Mouse (Mus musculus) naive thymus-derived CD4-positive, alpha-beta T cell, adult 2 months (primary cell): ENCODE measurements around the gene Dlat.
"Not testable (repeated sequence)": the region's sequence is repeated elsewhere in the genome, so short reads cannot be mapped to it uniquely, and the experiment has no call there.

Experiments
- DNase-seq: peaks from one replicate; pipeline ENCODE4 v3.0.0-alpha.2; 2011; ENCODE audit warnings: low read depth

Gene Dlat

DNA sequence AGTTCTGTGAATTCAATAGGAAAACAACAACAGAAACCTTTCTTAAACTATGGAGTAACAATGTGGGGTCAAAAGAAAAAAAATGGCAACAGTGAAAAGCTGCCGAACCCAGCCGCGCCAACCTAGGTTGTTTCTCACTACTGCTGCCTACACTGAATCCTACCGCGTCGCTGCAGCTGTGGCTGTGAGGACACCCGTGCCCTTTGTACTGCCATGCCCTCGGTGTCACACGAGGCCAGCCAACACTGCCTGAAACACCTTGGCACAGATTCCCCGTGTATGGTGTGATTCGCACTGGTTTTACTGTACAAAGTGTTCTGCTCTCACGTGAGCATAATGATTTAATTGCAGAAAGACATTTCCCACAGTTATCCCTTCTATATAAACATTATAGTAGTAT is 851 bp upstream of the Dlat start:
- peak; percentile 37 for DNase-seq

DNA sequence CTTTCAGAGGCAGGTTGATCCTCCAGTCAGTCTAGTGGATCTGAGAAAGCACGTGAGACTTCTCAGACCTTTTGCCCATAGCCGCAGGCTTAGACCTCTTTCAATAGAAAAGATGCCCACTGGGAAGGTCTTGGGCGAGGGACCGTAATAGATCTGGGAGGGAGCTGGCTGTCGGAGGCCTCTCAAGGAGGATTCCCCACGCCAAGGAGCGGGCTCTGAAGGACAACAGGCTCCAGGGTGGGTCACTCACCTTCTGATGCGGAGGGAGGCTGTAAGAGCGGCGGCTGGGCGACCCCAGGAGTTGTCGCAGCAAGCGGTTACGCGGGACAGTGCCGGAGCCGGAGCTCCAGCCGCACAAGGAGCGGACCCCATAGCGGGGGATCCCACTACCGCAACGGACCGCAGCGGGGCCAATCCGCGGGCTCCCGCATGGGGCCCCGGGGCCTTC is 615 bp downstream of the Dlat start:
- no peak for DNase-seq

DNA sequence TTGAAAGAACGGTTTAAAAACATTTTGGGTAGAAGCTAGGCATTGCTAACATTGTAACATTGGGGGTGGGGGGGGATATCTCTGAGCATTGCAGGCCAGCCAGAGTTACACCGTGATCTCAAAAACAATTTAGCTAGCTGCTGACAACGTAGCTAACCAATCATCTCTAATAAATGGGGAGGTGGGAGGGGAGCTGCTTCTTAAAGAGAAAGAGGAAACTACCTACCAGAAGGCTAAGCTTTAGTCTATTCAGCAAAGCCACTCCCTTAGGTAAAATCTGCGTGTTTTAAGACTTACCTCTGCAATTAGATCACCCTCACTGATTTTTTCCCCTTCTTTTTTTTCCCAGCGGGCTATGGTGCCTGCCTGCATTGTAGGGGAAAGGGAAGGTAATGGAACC is 1.2 kb downstream of the Dlat start:
- peak; percentile 12 for DNase-seq

DNA sequence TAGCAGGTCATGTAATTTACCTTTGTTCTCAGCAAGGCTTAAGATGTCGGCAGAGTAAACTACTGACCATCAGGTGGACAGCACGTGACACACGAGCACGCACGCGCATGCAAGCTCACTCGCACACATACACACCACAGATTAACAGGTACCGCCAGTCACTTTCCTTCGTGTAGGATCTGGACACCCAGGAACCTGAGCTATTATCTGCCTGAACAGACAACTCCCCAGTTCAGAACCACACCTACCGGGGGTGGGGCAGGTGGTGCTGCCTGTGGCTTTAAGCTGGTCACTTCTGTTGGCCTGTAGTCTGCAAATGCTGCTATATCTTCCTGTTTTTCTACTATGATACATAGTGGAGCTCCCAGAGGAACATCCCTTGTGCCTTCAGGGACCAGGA is 9.1 kb downstream of the Dlat start:
- DNase-seq, result no peak

DNA sequence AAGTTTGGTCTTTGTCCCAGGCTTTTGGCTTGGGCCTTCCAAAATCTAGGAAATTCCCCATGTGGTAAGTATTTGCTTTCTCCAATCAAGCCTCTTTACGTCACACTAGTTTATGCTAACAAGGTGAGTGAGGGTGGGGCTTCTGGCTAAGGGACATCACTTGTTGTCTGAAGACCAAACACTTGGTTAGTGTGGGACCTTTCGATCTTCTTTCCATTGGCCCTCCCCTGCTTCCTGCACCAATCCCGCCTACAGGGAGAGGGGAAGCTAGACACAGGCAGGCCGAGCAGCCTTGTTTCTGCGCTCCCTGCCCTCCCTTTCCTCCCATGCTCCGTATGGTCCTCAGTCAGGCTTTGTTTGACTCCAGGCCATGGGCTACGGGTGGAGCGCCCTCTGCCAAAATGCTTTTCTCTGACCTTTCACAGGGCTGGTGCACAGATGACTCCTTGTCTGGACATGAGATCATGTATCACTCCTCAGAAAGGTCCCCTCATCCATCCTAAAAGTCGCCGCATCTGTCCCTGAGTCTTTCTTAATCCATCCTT is 12.7 kb downstream of the Dlat start:
- no peak for DNase-seq

DNA sequence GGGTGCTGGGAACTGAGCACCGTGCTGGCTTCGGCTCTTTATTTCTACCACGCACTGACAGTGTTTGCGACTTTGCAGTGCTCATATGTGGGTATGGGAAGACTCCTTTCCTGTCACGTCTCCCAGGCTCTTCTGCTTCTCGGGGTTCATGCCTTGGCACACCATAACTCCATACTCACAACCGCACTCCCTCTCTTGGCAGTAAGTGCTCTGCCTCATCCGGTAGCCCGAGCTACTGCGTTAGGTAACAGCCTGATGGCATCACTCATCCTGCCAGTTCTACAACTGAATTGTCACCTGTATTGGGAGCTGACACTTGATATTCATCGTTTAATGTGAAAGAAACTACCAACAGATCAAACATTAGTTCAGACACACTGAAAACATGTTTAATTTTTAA is 25.3 kb downstream of the Dlat start:
- no peak for DNase-seq

DNA sequence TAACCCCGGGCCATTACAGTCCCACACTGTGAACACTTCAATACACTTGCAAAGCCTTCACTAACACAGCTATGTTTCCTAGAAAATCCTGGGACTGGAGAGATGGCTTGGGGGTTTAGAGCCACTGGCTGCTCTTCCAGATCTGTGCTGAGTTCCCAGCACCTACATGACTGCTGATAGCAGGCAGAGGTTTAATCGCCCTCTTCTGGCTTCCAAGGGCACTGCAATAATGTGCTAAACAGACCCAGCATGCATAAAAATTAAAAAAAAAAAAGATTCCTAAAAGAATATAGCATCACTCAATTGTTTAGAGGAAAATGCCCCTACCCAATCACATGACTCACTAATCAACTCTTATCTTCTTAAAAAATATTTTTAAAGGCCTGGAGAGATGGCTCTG is 26.5 kb downstream of the Dlat start:
- peak; percentile 41 for DNase-seq

DNA sequence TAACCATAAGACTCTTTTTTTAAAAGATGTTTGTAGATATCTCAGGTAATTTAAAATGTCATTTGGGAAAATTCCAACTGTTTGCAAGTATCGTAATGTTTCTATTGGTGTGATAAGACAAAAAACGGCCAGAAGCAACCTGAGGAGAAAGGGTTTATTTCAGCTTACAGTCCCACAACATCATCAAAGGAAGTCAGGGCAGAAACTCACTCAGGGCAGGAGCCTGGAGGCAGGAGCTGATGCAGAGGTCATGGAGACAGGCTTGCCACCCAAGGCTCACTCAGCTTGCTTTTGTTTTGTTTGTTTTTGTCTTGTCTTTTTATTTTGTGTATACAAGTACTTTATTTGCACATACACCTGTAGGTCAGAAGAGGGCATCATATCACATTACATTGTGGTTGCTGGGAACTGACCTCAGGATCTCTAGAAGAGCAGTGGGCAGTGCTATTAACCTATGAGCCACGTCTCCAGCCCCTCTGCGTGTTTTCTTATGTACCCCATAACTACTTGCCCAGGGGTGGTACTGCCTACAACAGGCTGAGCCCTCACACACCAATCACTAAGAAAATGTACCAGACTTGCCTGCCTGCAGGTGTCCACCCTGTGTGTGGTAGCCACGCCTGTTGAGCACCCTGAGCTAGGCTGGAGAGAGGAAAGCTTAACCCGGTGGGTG is 27.4 kb downstream of the Dlat start:
- DNase-seq, result no peak

DNA sequence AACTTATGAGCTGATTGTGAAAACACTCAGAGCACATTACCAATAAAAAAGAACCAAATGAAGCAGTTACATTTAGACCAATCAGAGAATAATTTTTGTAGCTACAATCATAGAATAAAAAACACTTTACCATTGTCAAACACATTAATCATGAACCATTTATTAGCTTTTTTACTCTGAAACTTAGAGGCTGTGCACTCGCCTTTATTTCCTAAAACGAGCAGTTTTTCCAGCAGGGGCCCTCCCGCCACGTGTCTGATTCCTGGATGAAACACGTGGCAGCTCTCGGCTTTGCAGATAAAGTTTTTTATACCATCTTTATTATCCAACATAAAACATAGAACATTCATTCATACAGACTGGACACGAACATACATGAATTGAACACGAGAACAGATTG is 28.7 kb downstream of the Dlat start:
- DNase-seq, result not testable (repeated sequence)

DNA sequence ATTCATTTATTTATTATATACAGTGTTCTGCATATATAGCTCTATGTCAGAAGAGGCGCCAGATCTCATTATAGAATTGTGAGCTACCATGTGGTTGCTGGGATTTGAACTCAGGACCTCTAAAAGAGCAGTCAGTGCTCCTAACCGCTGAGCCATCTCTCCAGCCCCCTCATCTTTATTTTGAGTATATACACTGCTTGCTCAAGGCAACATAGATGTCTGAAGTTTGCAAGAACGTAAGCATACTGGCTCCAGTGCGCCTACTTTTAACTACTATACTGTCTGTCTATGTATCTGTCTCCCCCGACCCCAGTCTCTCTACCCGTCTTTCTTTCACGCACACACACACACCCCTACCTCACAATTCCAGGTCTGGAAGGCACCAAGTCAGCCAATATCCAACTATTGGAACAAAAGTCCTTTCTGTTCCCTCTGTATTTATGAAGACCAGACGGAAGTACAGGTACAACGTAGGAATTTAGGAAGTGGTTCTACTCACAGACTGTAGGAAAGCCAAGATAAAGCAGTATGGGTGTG is 41.7 kb downstream of the Dlat start:
- DNase-seq, result no peak

DNA sequence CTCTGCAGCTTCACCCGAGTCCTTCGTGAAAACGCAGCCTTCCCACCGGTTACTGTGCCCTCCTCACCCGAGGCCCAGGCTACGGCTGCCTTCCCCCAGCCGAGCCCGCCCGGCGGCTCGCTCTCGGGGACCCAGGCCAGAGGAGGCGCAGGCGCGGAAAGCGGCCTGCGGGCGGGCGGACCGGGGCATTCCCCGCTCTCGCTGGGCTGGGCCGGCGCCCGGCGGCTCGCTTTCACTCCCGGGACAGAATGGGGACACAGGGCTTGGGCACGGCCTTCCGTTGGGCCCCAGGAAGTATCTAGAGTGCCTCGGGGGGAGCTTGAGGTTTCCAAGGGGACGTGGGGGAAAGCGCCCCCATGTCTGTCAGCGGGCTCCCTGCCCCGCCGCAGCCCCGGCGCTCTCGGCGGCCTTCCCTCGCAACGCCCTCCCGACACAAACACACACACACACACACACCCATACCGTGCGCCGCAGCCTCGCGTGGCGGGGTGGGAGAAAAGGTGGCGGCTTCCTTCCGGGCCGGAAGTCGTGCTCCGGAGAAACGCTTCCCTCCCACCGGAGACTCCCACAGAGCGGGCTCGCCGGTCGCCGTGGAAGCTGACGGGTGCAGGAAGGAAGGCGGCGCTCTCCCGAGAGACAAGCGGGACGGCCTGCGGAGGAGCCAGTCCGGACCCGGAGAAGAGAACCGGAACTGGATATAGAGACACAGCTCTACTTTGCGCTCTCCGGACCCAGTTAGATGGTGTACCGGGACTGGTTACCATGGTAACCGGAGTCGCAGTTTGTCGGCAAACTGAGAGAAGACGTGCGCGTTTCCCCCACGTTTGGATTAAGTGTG is 42.6 kb downstream of the Dlat start, which contains the start of the genes Pih1d2 and Nkapd1:
Gene Pih1d2 (plus strand): TSS at position 556 of the 838 bp plus-strand sequence.
Gene Nkapd1 (minus strand): TSS at position 699 of the 838 bp plus-strand sequence.
- DNase-seq, result peak; percentile 97

DNA sequence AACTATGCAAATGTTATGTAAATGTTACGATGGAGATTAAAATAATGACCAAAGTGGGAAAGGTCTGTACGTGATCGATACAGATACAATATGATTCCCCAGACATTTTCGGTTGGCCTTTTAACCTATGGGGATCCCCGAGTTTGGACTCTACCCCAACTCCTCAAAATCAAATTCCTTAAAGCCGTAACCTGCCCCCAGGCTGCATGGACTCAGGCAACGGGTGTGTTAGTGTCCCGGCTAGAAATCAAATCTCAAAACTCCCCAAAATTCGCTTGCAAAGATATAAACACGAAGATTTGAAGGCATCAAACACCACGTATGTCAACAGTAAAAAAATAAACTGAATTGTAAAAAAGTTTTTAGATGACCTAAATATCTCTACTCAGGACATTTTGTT is 43.4 kb downstream of the Dlat start:
- DNase-seq, result no peak

DNA sequence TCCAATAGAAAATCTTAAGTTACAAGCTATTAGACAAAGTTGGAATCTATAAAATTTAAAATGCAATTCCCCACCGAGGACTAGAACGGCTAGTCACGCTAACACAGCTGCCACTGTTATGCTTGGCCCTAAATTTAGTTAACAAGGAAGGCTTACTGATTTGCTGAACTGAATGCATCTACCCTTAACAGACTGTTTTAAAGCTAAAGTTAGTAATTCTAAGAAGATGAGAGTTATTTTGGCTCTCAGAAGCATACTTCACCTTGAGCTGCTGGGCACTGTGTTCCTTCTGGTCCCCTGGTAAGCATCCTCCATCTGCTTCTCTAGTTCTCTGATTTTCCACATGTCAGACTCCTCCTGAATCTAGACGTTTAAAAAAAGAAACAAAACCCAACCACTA is 47.5 kb downstream of the Dlat start:
- DNase-seq, result no peak

DNA sequence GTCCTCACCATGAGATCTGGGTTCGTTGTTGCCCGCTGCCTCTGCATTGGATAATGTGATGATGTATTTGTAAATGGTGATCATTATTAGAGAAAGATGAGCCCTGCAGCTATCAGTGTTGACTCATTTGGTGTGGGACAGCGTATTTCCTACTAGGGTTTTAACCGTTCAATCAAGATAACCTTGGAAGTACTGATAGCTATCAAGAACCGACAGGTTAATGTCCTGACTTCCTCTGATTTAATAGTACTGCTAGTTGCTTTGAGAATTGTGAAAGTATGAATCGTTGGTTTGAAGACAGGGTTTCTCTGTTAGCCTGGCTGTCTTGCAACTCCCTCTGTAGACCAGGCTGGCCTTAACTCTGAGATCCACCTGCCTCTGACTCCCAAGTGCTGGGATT is 55.2 kb downstream of the Dlat start:
- DNase-seq, result no peak

DNA sequence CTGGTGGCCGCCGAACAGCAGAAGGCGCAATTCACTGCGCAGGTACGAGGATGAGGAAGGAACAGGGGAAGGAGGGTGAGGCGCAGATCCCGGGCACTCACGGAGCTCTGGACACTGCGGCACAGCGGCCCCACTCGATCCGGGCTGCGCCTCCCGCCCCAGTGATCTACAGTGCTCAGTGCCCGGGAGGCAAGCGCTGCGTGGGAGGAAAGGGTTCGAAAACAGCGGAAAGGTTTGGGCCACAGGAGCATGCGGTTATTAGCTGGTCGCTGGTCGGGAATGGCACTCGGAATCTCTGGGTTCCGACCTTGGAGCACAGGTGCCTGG is 55.6 kb downstream of the Dlat start:
- DNase-seq, result no peak

DNA sequence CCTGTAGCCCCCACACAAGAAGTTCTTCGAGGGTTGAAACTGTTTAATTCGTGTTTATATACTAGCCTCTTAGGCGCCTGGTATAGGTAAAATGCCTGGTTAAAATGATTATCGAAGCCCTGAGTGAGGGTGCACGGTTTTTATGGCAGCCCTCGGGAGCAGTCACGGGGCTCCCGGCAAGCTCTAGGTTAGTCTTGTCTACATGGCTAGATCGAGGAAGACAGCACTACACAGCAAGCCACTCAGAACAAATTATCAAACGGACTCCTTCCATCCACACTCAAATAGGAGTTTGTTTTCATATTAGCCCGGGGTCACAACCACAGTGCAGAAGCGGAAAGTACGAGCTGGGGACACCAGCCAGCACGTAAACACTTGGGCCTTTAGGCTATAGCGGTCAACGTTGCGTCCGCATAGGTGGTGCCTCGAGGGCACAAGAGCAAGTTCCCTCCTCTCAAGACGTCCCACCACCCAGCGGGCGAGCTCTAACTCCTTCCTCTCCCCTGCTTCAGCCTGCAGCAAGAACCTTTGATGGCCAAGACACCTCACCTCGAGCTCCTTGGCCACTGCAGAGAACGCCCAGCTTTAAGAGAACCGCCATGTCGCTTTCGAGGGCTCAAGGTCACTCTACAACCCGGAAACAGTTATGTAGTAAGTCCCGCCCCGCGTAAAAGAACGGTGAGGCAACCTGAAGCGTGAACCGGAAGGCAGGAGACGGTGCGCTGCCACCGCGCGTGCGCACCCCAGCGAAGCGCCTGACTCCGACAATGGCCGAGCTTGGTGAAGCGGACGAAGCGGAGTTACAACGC is 56.2 kb downstream of the Dlat start, which contains the start of the genes Sdhd and Timm8b:
Gene Sdhd (minus strand): TSS at position 624 of the 809 bp plus-strand sequence.
Gene Timm8b (plus strand): TSS at position 722 of the 809 bp plus-strand sequence.
- peak; percentile 96 for DNase-seq

DNA sequence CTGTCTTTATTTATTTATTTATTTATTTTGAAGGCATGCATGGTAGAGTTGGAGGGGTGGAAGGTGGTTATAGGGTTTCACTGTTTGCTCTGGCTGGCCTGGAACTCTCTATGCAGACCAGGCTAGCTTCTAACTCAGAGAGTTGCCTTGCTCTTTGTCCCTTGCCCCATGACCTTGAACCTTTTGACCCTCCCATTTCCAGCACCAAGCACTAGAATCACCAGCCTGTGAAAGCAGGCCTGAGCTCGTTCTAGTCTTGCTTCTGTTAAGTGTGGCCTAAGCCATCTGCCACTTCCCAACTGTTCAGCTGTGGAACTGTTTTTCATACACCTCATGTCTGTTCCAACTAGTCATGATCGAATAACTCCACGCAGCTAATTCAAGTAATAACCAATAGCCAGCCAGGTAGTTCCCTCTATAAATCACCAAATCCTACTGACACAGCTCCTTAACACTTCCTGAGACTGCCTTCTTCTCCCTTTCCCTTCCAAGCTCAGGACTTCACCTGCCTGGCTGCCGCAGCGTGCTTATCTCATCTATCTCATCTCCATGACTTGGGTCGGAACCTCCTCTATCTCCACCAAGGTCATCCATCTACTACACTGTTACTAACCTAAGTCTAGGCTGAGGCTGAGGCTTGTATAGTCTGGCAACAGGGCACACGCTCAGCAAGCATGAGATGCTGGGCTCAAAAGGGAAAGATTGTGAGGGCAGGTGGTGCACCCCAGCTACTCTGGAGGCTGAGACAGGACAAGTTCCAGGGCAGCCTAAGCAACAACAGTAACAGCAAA is 57.3 kb downstream of the Dlat start:
- DNase-seq, result no peak

DNA sequence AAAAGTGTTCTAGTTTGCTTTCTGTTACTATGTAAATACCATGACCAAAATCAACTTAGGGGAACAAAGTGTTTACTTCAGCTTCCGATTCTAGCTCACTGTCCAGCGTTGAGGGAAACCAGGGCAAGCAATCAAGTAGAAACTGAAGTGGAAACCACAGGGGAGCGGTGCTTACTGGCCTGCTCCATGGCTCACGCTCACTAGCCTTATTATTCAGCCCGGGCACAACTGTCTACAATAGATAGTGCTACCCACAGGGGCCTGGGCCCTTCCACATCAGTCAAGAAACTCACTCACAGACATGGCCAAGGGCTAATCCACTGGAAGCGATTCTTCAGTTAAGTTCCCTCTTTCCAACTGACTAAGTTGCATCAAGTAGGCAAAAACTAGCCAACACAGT is 58.0 kb downstream of the Dlat start:
- no peak for DNase-seq

DNA sequence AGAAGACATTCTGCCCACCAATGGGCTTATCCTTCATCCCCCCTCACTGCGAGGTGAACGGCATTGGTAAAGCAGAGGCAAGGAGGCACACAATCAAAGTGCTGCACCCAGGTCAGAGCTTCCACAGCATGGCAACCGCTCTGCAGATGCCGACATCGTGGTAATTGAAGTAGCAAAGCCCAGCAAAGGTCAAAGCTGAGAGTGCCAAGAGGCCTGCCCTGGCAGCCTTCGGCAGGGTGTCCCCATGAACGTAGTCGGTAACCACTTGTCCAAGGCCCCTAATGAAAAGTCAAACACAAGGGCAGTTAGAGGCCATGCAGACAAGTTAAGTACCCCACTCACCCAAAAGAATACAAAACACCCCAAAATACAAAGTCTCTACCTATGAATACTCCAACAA is 62.6 kb downstream of the Dlat start:
- DNase-seq, result no peak

DNA sequence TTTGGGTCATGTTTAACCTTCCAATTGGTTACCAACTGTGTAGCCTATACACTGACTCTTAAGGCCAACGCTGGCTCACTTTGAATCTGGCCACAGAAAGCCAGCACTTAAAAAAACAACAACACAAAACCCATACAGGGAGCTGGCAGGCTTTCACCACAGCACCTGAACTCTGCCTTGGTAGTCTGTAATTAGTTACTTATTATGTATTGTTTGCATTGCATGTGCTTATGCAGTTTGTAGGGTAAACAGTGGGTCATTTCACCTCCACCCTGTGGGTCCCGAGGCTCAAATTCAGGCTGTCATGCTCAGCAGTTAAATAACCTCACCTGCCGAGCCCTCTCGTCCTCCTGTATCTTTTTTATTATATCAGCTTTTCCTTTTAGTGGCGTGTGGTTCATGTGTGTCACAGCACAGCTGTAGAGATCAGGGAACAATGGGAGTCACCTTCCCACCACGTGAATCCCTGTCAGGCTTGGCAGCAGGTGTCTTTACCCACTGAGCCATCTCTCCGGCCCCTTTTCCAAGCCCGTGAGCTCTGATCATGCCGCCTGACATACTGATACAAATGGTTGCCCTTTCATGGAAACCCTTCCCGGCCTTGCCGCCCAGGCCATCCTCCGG is 64.7 kb downstream of the Dlat start:
- DNase-seq, result no peak

DNA sequence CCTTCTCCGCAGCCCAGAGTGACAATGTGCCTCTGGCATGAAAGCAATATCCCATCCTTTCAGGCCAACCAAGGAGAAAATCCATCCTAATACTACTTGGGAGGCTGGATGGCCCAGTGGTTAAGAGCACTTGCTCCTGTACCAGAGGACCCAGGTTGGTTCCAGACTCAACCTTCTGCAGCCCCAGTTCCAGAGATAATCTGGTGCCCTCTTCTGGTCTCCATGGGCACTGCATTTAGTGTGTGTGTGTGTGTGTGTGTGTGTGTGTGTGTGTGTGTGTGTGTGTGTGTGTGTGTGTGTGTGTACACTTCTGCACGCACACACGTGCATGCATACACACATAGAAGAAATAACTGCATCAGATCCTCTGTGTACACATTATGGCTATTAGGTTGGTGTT is 66.0 kb downstream of the Dlat start:
- DNase-seq, result peak; percentile 72
